Mouse (Mus musculus): ENCODE results near the gene Tmcc3. TPM values are rescaled to one million over a fixed set of nuclear protein-coding genes. Genes with fewer than 3 reads are reported as not detected.

Tmcc3 gene
- polyA plus RNA-seq, 1 experiment = 18.9 TPM

DNA sequence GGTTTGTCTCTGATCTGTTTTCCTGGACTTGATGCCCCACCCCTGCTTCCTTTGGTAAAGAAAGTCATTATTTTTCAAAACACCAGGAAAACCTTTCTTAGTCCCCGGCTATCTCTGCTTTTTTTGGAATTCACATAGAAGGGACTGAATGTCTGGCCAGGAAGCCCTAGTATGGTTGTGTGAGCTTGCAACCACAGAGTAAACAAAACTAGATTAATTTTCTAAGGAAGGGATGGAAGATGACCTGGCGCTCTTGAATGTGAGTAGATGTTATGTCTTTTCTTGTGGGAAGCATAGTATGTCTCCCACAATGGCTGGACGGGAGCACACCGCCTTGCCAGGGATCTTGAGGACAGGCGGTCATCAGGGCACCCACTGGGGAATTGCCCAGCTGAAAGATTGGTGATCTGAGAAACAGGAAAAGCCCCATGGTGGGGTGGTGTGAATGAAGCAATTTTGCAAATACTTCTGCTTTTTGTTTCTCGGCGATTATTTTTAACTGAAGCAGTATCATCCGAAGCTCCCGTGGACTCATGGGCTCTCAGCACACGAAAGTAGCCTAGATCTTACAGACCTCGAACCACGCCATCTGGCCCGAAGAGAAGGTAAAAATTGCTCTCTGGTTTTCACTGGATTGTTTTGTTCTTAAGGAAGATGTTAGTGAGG is 44.9 kb downstream of the Tmcc3 start:
- no peak for DNase-seq (ENCODE audit: extremely low spot score in 1 of 2, low spot score in 1 of 2)

- no peak for DNase-seq (ENCODE audit: extremely low spot score in 1 of 2, low spot score in 1 of 2)
These were observed 48.9 kb downstream of the Tmcc3 start for GRCm38 (mm10) chr10:94360664-94361063.

DNA sequence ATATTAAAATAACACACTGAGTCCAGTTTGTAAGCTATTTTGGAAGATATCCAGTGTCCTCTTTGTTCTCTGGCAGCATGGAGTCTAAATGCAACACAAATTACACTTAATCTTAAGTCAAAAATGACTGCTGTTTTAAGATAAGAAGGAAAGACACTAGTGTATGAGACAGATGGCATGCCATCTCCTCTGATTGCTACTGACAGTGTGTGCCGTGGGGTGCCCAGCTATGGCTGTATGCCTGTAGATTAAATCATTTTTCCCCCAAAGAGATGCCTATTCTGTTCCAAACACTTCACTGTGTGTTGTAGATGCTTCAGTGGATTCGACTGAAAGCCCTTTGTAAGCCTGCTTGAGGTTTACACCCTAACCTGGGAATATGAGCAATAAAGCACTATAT is 59.5 kb downstream of the Tmcc3 start:
- DNase-seq (ENCODE audit: extremely low spot score in 1 of 2, low spot score in 1 of 2) = no peak

GRCm38 (mm10) chr10:94376941-94377340 is 65.2 kb downstream of the Tmcc3 start:
- DNase-seq (ENCODE audit: extremely low spot score in 1 of 2, low spot score in 1 of 2) = no peak

DNA sequence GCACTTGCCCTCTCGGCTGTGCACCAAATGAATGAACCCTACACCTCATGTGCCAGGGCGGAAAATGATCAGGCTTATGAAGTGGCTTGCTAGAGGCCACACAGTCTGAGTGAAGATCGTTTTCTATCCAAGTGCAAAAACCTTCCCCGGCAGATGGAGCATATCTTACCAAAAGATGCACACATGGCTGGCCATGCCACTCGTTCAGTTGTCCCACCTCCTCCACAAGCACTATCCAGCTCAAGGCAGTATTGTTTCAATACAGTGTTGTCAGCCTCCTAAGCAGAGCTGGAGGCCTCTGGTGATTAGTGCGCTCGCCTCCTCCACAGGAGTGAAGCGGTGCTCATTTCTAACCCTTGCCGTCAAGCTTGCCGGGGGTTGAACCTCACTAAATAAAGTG is 66.1 kb downstream of the Tmcc3 start:
- DNase-seq (ENCODE audit: extremely low spot score in 1 of 2, low spot score in 1 of 2) = peak in 1 of 2 experiments; percentile 46

GRCm38 (mm10) chr10:94378383-94378782 is 66.6 kb downstream of the Tmcc3 start:
- peak; percentile 87 to 91 for DNase-seq (ENCODE audit: extremely low spot score in 1 of 2, low spot score in 1 of 2)

- no peak for DNase-seq (ENCODE audit: extremely low spot score in 1 of 2, low spot score in 1 of 2)
These were observed 68.3 kb downstream of the Tmcc3 start for GRCm38 (mm10) chr10:94380082-94380481.

- DNase-seq (ENCODE audit: extremely low spot score in 1 of 2, low spot score in 1 of 2) = no peak
These were observed 69.1 kb downstream of the Tmcc3 start for GRCm38 (mm10) chr10:94380662-94381392.

- no peak for DNase-seq (ENCODE audit: extremely low spot score in 1 of 2, low spot score in 1 of 2)
These were observed 69.6 kb downstream of the Tmcc3 start for GRCm38 (mm10) chr10:94381393-94381740.

DNA sequence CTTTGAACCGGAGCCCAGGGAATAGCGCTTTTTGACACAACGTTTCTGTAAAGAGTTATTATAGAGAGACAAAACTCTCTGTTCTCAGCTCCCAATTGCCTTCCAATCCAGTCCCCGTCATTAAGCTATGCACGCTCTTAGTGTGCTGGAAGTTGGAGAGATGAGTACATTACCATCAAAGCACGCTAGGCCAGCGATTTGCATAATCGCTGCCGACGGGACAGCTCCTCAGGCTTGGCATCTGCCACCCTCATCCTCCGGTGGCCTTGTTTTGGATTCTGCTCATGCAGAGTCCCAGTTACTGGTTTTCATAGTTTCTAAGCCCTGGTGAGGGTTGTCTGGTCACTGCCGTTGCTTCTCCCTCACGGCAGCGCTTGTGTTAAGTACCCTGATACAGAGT is 70.9 kb downstream of the Tmcc3 start:
- DNase-seq (ENCODE audit: extremely low spot score in 1 of 2, low spot score in 1 of 2) = peak in 1 of 2 experiments; percentile 22

DNA sequence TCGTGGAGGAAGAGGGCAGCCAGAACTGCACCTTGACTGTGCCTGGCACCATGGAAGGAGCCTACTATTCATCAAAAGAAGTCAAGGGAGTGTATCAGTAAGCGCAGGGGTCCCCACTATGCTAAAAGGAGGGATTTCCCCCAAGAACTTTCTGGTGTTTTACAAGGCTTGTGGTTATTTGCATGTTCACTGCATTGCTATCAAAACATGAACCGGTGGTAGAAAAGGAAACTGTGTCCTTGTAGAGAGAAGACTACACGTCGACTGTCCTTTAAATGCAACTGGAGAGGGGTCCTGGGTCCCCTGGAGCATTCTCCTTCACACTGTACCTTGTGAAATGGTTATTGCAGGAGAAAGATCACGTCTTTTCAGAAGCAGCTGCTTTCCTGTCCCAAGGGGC is 71.8 kb downstream of the Tmcc3 start:
- DNase-seq (ENCODE audit: extremely low spot score in 1 of 2, low spot score in 1 of 2) = no peak

- DNase-seq (ENCODE audit: extremely low spot score in 1 of 2, low spot score in 1 of 2) = no peak
These were observed 77.5 kb downstream of the Tmcc3 start for GRCm38 (mm10) chr10:94389219-94389618.

GRCm38 (mm10) chr10:94391049-94391448 is 79.3 kb downstream of the Tmcc3 start:
- no peak for DNase-seq (ENCODE audit: extremely low spot score in 1 of 2, low spot score in 1 of 2)

DNA sequence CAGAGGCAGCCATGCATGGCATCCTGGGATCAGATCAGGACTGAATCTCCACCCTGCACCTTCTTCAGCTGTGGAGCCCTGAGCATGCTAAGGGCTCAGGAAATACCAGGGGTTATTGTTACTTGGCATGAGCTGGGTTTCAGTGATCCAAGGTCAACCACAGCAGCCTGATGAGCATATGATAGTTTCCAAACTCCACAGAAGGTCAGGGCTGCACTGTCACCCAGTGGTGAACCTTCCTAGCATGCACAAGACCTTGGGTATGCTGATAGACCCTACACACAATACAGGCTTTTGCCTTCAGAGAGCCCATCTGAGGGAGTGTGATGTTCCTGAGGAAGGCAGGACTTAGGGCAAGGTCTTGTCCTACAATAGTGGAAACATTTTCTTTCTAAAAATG is 82.5 kb downstream of the Tmcc3 start:
- no peak for DNase-seq (ENCODE audit: extremely low spot score in 1 of 2, low spot score in 1 of 2)

GRCm38 (mm10) chr10:94397833-94398596 is 86.3 kb downstream of the Tmcc3 start:
- DNase-seq (ENCODE audit: extremely low spot score in 1 of 2, low spot score in 1 of 2) = no peak

- DNase-seq (ENCODE audit: extremely low spot score in 1 of 2, low spot score in 1 of 2) = no peak
These were observed 89.1 kb downstream of the Tmcc3 start for GRCm38 (mm10) chr10:94400895-94401294.

GRCm38 (mm10) chr10:94405456-94405855 is 93.7 kb downstream of the Tmcc3 start:
- DNase-seq (ENCODE audit: extremely low spot score in 1 of 2, low spot score in 1 of 2) = no peak

- DNase-seq (ENCODE audit: extremely low spot score in 1 of 2, low spot score in 1 of 2) = no peak
These were observed 95.1 kb downstream of the Tmcc3 start for GRCm38 (mm10) chr10:94406821-94407220.

DNA sequence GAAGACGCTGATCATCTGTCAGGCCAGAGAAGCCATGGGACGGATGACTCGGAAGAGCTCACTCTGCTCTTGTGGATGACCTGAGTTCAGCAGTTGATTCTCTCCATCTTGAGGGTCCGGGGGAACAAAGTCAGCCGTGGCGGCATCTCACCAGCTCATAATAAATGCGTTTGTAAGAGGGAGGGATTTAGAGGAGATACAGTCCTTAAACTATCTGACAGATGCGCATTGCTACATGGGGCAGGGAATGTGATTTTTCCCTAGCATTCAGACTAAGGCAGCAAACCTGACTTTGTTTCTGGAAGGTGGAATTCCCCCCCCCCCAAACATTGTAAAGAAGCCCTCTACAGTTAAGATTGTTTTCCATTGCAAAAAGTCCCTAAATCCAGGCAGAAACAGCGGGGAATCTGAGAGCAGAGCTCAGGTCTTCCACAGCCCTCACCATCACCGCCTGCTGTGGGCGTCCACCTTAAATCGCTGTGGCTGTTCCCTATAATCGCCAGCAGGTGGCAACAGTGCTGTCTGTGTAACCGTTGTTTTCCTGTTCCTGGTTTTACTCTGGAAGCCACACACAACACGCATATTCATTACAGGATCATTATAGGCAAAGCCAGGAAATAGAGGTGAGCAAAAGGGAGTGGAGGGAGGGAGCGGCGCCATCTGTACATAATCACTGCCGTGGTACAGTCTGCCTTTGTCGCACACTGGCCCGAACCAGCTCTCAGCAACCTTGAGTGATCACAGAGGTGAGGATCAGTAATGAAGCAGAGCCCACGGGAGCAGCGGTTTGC is 96.8 kb downstream of the Tmcc3 start:
- peak; percentile 61 to 93 for DNase-seq (ENCODE audit: extremely low spot score in 1 of 2, low spot score in 1 of 2)

DNA sequence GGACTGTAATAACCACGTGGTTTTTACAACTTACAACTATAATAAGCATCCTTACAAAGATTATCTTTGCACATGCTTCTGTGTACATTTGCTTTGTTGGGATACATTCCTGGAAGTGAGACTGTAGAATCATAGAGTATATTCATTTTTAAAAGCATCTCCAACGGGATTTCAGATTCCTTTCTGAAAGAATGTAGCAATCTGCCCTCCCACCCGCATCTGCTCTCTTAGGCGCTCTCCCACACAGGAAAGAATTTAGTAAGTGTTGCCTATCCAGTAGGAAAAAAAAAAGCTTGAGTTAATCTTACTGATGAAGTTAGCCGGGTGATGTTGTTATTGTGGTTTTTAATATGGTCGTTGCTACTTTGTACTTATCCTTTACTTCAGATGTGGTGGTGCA is 97.9 kb downstream of the Tmcc3 start:
- DNase-seq (ENCODE audit: extremely low spot score in 1 of 2, low spot score in 1 of 2) = peak; percentile 27 to 68

GRCm38 (mm10) chr10:94411594-94411993 is 99.8 kb downstream of the Tmcc3 start:
- no peak for DNase-seq (ENCODE audit: extremely low spot score in 1 of 2, low spot score in 1 of 2)
